Mouse (Mus musculus): ENCODE measurements around the gene Inpp5d.

GRCm38 (mm10) chr1:87589980-87590379 is 30.1 kb upstream of the Inpp5d start:
- TF ChIP-seq CTCF (IDR thresholded peaks at IDR 0.05; ENCODE audit: borderline replicate concordance, control insufficient read depth, extremely low read depth, insufficient read depth, low read length, poor library complexity) (no peak), POLR2A (IDR thresholded peaks at IDR 0.05; ENCODE audit: control insufficient read depth, extremely low read depth, insufficient read depth, low read length, poor library complexity) (no peak)
